Comparison of ENCODE assay signal across 20 mouse cellular contexts in genomic region chr9:23305681-23306080, GRCm38 (mm10).
DNase-seq lines count a peak whose midpoint lies in the region; ATAC-seq lines count a peak whose summit lies in the region.
"Had no signal": no experiment of that assay in that cellular context is flagged by ENCODE, and none has a peak within 500 bp of the region (broad histone marks: within the 10 kb centered on the region; RNA-seq: fewer than 3 reads in every experiment).

No protein-coding gene starts in this region.

- 52% methylated on average over 4 of the region's 4 CpGs for WGBS in kidney, embryonic 14.5 days

- no peak overlapping the region for H3K4me2 ChIP-seq in kidney, embryonic 14.5 days (replicated peaks; ENCODE audit: low read depth, low read length)
- H3K4me2 ChIP-seq: forebrain, embryonic 12.5 days; heart, embryonic 15.5 days; liver, embryonic 12.5 days; stomach, embryonic 15.5 days had no signal

- no peak for ATAC-seq in kidney, embryonic 14.5 days (ENCODE audit: low FRiP score, low TSS enrichment)
- ATAC-seq: hindbrain, embryonic 16.5 days; intestine, embryonic 16.5 days; liver, embryonic 12.5 days; Patski had no signal

- H3K4me3 ChIP-seq in kidney, embryonic 14.5 days (ENCODE audit: low read length), result no peak overlapping the region
- H3K4me3 ChIP-seq: forebrain, embryonic 12.5 days; heart, embryonic 15.5 days; liver, embryonic 12.5 days; stomach, embryonic 15.5 days had no signal

- peak; percentile 33 to 61 for DNase-seq in adrenal gland, adult (ENCODE audit: inconsistent age in 2 of 2, low spot score in 1 of 2)
- DNase-seq in adrenal gland, postnatal 25 days, result no peak
- DNase-seq in kidney, adult 8-10 months, result peak; percentile 13 to 40
- peak; percentile 37 for DNase-seq in adipocyte (ENCODE audit: low spot score)
- peak; percentile 13 to 54 for DNase-seq in kidney, postnatal 36 days
- DNase-seq in thymus, postnatal 25 days, result no peak
- DNase-seq in cerebellum, postnatal 10 days, result no peak
- DNase-seq: cerebellum, adult 18-20 months; gastrocnemius, postnatal 14 days; left cerebral cortex, postnatal 4 days; right cerebral cortex, postnatal 14 days; thymus, adult 18-20 months had no signal

- 0 out of 2 replicates have a peak, but pooled peaks cover 4% of the 10 kb centered on the region for H3K36me3 ChIP-seq in kidney, embryonic 14.5 days (ENCODE audit: control insufficient read depth, insufficient read depth, low read length)
- H3K36me3 ChIP-seq: forebrain, embryonic 12.5 days; heart, embryonic 15.5 days; liver, embryonic 12.5 days; stomach, embryonic 15.5 days had no signal

- H3K4me1 ChIP-seq in kidney, embryonic 14.5 days (ENCODE audit: control insufficient read depth, insufficient read depth, low read length), result no peaks in the 10 kb centered on the region
- H3K4me1 ChIP-seq: liver, embryonic 12.5 days; stomach, embryonic 15.5 days had no signal

- H3K27me3 ChIP-seq in kidney, embryonic 14.5 days (ENCODE audit: control insufficient read depth, insufficient read depth, low read length), result no peaks in the 10 kb centered on the region
- H3K27me3 ChIP-seq: forebrain, embryonic 12.5 days; heart, embryonic 15.5 days; liver, embryonic 12.5 days; Patski; stomach, embryonic 15.5 days had no signal

- H3K27ac ChIP-seq in kidney, embryonic 14.5 days (ENCODE audit: low read depth, low read length), result no peak overlapping the region
- H3K27ac ChIP-seq: forebrain, embryonic 12.5 days; heart, embryonic 15.5 days; liver, embryonic 12.5 days; stomach, embryonic 15.5 days had no signal

- H3K9ac ChIP-seq in kidney, embryonic 14.5 days (ENCODE audit: low read depth, low read length), result no peak overlapping the region
- H3K9ac ChIP-seq: forebrain, embryonic 12.5 days; heart, embryonic 15.5 days; liver, embryonic 12.5 days; stomach, embryonic 15.5 days had no signal

- H3K9me3 ChIP-seq in kidney, embryonic 14.5 days (ENCODE audit: control insufficient read depth, low read length), result no peaks in the 10 kb centered on the region
- H3K9me3 ChIP-seq: forebrain, embryonic 12.5 days; heart, embryonic 15.5 days; liver, embryonic 12.5 days; stomach, embryonic 15.5 days had no signal

Comparison
In these comparisons a context has a peak if more than half of its experiments do, and no peak if none do; other contexts are left out.
1. DNase-seq: peak in adrenal gland, adult (2 of 2), kidney, adult 8-10 months (2 of 2), adipocyte (single experiment) and kidney, postnatal 36 days (2 of 2); none in adrenal gland, postnatal 25 days (single experiment), thymus, postnatal 25 days (single experiment) and cerebellum, postnatal 10 days (0 of 2).